Mouse (Mus musculus): ENCODE measurements at regions not wholly inside any gene's neighbourhood (a gene's known extent, or its start where the extent isn't known, plus 50 kb on each side); places are given as distances from the start of the nearest gene placed in this dataset.

- no peak for ATAC-seq (replicated peaks; ENCODE audit: insufficient number of reproducible peaks, low FRiP score, low TSS enrichment, poor library complexity, severe bottlenecking)
These were observed 54.6 kb upstream of the Card11 start for GRCm38 (mm10) chr5:141054991-141055390.

- peak; percentile 88 for ATAC-seq (replicated peaks; ENCODE audit: insufficient number of reproducible peaks, low FRiP score, low TSS enrichment, poor library complexity, severe bottlenecking)
These were observed 55.4 kb upstream of the Card11 start for GRCm38 (mm10) chr5:141055596-141056343.

DNA sequence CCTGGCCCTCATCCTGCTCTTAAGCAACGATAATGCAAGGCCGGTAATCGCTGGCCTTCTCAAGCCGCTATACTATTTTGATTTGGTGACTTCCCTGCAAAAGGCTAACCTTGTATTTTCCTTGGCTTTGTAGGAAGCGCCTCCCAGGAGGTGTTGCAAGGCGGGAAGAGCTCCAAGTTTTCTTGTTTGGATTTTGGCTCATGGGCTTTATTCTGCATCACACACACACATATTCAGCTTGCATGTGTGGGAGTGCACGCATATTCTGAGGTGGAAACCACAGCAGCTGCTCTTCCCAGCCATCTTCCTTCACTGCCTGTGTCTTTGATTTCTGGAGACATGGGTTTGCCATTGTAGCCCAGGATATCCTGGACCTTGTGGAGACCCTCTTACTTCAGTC, 57.8 kb upstream of the Card11 start:
- no peak for ATAC-seq (replicated peaks; ENCODE audit: insufficient number of reproducible peaks, low FRiP score, low TSS enrichment, poor library complexity, severe bottlenecking)

GRCm38 (mm10) chr5:141058863-141059262, 58.5 kb upstream of the Card11 start:
- no peak for ATAC-seq (replicated peaks; ENCODE audit: insufficient number of reproducible peaks, low FRiP score, low TSS enrichment, poor library complexity, severe bottlenecking)

- no peak for ATAC-seq (replicated peaks; ENCODE audit: insufficient number of reproducible peaks, low FRiP score, low TSS enrichment, poor library complexity, severe bottlenecking)
These were observed 61.8 kb upstream of the Card11 start for GRCm38 (mm10) chr5:141062144-141062543.

- ATAC-seq (replicated peaks; ENCODE audit: insufficient number of reproducible peaks, low FRiP score, low TSS enrichment, poor library complexity, severe bottlenecking), result no peak
These were observed 67.2 kb upstream of the Card11 start for GRCm38 (mm10) chr5:141067561-141067960.

DNA sequence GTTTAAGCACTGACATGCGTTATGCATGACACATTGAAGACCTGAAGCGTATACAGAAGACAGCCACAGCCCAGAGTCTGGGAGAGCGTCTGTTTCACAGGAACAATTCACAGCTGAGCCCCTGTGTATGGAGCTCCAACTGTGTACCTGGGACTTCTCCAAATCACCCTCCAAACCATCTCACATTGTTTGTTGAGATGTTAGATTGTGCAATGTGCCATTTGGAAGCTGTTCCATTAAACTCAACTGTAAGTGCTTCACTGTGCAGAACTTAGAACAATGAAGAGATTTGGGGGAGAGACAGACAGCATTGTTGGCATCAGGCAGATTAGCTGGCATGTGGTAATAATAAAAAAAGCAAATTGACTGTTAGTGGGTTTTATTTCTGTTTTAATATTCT, 74.1 kb upstream of the Card11 start:
- ATAC-seq (replicated peaks; ENCODE audit: insufficient number of reproducible peaks, low FRiP score, low TSS enrichment, poor library complexity, severe bottlenecking), result no peak

DNA sequence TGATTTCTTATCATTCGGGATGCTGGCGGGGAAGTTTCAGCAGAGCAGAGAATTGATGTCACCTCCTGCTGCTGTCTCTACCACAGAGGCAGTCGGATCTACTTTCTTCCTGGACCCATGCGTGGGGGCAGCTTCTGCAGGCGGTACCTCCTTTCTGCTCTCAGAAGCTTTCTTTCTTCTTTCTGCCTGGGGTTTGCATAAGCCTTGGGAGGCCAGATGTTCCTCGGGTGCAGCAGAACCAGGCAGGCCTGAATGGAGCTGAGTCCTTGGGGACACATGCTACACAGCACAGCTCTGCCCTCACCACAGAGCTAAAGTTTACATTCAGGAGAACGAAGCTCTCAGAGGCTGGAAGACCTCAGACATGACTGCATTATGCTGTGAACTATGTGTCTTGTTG, 75.8 kb upstream of the Card11 start:
- no peak for ATAC-seq (replicated peaks; ENCODE audit: insufficient number of reproducible peaks, low FRiP score, low TSS enrichment, poor library complexity, severe bottlenecking)

- ATAC-seq (replicated peaks; ENCODE audit: insufficient number of reproducible peaks, low FRiP score, low TSS enrichment, poor library complexity, severe bottlenecking), result no peak
These were observed 76.6 kb upstream of the Card11 start for GRCm38 (mm10) chr5:141076942-141077341.

DNA sequence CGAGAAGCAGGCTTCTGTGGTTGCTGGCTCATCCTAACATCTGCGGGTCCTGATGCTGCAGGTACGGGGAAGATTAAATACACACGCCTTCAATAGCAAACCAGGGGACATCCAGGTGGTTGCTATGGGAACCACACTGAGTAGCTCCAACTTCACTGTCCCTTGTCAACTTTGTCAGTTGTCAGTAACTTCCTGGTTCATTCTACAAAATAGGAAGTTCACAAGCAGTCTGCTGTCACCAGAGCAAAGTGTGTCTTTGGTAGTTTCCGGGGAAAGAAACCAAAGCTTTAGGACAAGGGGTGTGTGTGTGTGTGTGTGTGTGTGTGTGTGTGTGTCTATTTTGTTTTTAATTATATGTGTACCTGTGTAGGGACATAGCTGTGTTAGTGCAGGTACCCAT, 80.5 kb upstream of the Card11 start:
- ATAC-seq (replicated peaks; ENCODE audit: insufficient number of reproducible peaks, low FRiP score, low TSS enrichment, poor library complexity, severe bottlenecking), result peak; percentile 67

- peak; percentile 41; the same call in 1 of the 2 replicates for ATAC-seq (replicated peaks; ENCODE audit: insufficient number of reproducible peaks, low FRiP score, low TSS enrichment, poor library complexity, severe bottlenecking)
These were observed 83.8 kb upstream of the Card11 start for GRCm38 (mm10) chr5:141084056-141084730.

DNA sequence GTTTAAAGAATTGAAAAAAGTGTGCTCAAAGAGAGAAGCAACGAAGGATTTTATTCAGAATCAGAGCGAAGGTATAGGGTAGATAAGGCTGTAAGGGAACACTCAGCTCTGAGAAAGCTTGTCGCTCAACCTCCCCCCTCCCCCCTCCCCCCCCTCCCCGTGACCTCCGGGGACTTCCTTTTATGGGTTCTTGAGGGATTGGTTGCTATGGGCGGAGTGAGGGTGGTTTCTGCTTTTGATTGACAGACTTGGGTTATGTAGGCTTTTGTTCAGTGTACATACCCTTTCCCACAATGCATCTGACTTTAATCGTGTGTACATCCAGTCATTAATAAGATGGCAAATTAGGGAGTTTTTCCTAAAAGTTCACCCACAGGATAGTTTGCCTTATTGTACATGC, 84.4 kb upstream of the Card11 start:
- ATAC-seq (replicated peaks; ENCODE audit: insufficient number of reproducible peaks, low FRiP score, low TSS enrichment, poor library complexity, severe bottlenecking), result peak; percentile 78

DNA sequence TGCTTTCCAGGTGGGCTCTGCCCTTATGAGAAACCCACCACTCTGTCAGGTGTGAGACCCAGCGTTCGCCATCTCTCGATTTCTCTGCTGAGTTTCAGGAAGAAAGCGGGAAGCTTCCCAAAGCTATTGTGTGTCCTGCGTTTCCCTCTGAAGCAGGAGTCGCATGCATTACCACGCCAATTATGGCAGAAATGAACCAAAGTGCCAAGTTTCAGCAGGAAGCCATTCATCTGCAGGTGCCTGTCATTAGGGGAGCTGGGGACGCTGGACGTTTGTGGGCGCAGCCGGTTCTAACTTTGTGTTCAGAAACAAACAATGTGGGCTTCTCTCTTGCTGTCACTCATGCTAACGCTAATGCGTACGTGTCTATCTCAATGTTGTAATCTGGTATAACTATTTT, 91.3 kb upstream of the Card11 start:
- no peak for ATAC-seq (replicated peaks; ENCODE audit: insufficient number of reproducible peaks, low FRiP score, low TSS enrichment, poor library complexity, severe bottlenecking)

DNA sequence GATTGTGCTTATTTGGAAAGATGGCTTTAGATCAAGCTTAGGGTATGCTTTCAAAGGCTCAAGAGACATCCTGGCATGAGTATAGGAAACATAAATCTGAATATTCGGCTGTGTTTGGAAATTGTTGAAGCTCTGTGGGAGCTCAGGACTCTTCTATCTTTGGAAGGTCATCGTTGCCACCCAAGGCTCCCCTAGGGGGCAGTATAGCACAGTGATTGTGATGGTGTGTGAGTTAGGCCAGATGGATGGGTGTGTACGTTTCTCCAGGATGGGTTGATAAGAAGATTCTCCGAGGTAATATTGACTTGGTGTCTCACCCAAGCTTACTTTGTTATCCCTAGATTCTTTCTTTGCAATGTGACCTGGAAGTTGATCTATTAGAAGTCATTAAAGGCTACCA, 93.3 kb upstream of the Card11 start:
- 0 out of 2 replicates have a peak, but pooled peaks have one; percentile 31 for ATAC-seq (replicated peaks; ENCODE audit: insufficient number of reproducible peaks, low FRiP score, low TSS enrichment, poor library complexity, severe bottlenecking)

GRCm38 (mm10) chr5:141097878-141098277, 97.5 kb upstream of the Card11 start:
- no peak for ATAC-seq (replicated peaks; ENCODE audit: insufficient number of reproducible peaks, low FRiP score, low TSS enrichment, poor library complexity, severe bottlenecking)

- no peak for ATAC-seq (replicated peaks; ENCODE audit: insufficient number of reproducible peaks, low FRiP score, low TSS enrichment, poor library complexity, severe bottlenecking)
These were observed 111.3 kb upstream of the Card11 start for GRCm38 (mm10) chr5:141111666-141112065.

DNA sequence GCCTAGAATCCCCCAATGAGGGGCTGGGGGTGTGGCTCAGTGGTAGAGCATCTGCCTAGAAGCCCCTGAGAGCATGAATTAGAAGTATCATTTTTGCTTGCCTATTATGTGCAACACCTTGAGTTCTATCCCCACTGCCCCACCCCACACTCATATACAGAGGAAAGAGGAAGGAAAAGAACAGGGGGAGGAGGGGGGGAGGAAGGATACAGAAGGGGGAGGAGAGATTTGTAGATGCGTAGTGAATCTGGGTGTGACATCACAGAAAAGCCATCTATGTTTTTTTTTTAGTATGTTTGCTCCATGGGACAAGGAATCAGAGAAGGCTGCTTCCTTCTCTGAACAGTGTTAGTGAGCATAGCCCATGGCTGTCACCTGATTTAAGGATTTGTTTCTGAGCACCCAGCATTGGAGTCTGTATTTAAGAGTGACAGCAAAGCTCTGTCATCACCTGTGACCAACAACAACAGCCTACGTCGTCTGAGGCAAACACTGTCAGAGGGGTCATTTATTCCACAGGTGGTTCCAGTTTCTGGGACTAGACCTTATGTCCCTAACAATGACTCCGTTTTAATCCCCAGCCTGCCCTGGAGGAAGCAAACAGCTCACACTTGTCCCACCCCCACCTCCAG, 115.0 kb upstream of the Card11 start:
- ATAC-seq (replicated peaks; ENCODE audit: insufficient number of reproducible peaks, low FRiP score, low TSS enrichment, poor library complexity, severe bottlenecking), result no peak

DNA sequence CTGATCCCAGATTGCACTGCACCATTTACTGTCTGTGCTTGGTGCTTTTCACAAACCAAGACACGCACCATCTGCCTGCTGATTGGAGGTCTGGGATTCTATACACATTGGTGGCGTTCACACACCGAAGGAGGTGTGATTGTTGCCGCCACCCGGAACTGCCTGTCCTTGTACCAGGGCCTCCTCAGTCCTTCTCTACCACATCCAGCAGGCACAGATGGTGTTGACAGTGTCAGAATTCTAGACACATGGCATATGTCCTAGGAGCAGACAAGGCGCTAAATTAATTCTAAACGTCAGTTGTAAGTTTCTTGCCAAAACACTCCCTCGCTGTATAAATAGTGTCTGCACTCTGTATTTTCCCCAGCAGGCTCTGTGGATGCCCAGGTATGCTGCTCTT, 115.6 kb upstream of the Card11 start:
- no peak for ATAC-seq (replicated peaks; ENCODE audit: insufficient number of reproducible peaks, low FRiP score, low TSS enrichment, poor library complexity, severe bottlenecking)

DNA sequence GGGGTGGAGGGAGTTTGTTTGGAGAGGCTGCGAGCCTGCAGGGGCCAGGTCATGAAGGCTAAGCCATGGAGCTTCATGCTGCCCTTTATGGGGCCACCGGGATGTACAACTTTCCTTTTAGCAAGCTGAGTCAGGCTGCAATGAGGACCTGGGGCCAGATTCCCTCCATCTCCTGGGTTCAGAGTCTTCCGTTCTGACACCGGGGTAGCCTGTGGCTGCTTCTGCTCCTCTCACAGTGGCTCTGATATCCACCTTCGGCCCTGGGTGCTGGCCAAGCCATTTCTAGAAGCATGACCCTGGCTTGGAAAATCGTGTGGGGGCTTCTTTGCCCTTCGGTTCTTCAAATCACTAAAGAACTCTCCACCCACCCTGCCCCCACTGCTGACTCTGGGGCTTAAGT, 115.4 kb upstream of the Sdk1 start:
- ATAC-seq (replicated peaks; ENCODE audit: insufficient number of reproducible peaks, low FRiP score, low TSS enrichment, poor library complexity, severe bottlenecking), result no peak

DNA sequence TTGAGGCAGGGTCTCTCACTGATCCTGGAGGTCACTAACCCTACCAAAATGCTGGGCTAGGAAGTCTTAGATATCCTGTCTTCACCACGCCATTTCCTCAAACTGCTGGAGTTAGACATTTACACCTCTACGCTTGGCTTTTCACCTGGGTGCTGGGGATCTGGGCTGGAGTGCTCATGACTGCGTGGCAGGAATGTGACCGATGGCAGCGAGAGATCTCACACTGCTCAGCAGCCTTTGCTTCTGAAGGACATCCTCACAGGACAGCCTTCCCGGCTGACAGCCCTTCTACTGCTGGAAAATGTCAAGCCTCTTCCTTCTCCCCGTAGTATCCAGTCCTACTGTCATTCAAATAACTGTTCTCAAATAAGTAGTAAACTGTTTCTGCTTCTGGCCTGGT, 114.8 kb upstream of the Sdk1 start:
- ATAC-seq (replicated peaks; ENCODE audit: insufficient number of reproducible peaks, low FRiP score, low TSS enrichment, poor library complexity, severe bottlenecking), result no peak
